Mouse (Mus musculus): ENCODE data around the gene Ttk.

Gene Ttk

GRCm38 (mm10) chr9:83902086-83902485, 67.6 kb downstream of the Ttk start:
- DNase-seq (ENCODE audit: low spot score), result no peak

DNA sequence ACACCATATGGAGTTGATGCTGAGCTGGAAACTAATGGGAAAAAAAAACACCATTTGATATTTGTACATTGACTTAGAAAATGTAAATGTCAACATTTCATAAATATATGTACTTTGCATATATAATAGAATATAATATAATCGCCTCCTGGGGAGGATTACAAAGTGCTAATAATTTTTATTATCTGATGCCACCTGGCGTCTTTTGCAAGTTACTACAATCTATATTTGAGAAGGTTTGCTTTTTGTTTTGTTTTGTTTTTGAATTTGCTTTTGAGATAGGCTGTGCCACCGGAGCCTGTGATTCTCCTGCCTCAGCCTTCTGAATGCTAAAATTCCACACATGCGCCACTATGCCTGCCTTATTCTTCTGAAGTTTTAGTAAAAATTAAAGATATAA, 71.3 kb downstream of the Ttk start:
- DNase-seq (ENCODE audit: low spot score), result no peak

DNA sequence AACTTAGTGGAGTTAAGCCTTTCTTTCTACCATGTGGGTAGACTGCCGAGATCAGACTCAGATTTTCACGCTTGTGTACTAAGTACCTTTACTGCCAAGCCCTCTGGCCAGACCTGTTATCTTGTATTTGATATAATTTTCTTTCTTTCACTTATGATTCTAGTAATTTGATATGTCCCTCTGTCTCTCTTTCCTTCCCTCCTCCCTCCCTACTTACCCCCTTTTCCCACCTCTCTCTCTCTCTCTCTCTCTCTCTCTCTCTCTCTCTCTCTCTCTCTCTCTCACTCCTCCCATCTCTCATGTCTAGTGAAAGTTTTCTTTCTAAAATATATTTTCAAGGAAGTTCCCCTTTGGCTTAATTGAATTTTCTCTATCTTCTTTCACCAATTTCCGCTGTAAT, 72.5 kb downstream of the Ttk start:
- DNase-seq (ENCODE audit: low spot score), result no peak

- DNase-seq (ENCODE audit: low spot score), result no peak
Observed at GRCm38 (mm10) chr9:83909836-83910235, 75.3 kb downstream of the Ttk start.

- DNase-seq (ENCODE audit: low spot score), result no peak
Observed at GRCm38 (mm10) chr9:83910926-83911325, 76.4 kb downstream of the Ttk start.

Data from lung, postnatal 25 days (tissue).